Mouse (Mus musculus) CD4-positive, CD25-positive, alpha-beta regulatory T cell (primary cell): ENCODE data around the gene Mtcl1. TPM values are rescaled to one million over a fixed set of nuclear protein-coding genes. Genes with fewer than 3 reads are reported as not detected.

Experiments used
- polyA plus RNA-seq: library from polyadenylated mRNA; unstranded; fragments of 100-300 nt; shearing (Covaris generic); gene quantifications from one replicate; pipeline ENCODE4 v1.2.1, GENCODE M21; 2017

Mtcl1 gene
- 0.11 TPM for polyA plus RNA-seq

GRCm38 (mm10) chr17:66449460-66450341 is at the start of gene Mtcl1:
TSS of gene Mtcl1 (minus strand) at chr17:66449750.

Other genes with a start within 250 kb of the Mtcl1 start
- gene Rab12, start 70.0 kb upstream of the Mtcl1 start, polyA plus RNA-seq = 25.5 TPM
- not detected for gene Themis3, start 144.9 kb upstream of the Mtcl1 start, polyA plus RNA-seq